Mouse (Mus musculus) hindlimb bud, embryonic 11.5 days (tissue): ENCODE data around the gene Nt5dc2.

Experiments used
- DNase-seq: peaks from one replicate; pipeline ENCODE4 v3.0.0-alpha.2; 2012; ENCODE audit warnings: low read depth, low spot score; ENCODE audit errors: extremely low spot score

The Nt5dc2 gene

GRCm38 (mm10) chr14:31130236-31131220, at the start of gene Nt5dc2:
Gene Nt5dc2, plus strand, starts transcription at chr14:31131053.
- no peak for DNase-seq

DNA sequence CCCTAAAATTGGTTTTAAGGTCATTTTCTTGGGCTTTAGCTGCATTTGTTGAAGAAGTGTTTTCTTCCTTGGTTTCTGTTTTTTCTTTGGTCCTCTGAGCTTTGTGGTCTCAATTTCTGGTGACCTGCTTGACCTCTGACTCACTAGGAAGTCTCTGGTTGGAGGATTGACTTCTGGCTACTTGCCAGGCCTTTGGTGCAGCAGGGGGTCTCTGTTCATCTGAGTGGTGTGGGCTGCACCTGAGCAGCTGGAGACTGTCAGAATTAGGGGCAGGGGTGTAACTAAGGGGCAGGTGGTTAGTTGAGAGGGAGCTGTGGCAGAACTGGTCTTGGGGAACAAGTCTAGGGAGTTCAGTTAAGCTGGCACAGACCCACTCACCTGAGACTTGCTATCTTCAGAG, 49.7 kb upstream of the Nt5dc2 start:
- no peak for DNase-seq

- no peak for DNase-seq
These were observed 43.4 kb upstream of the Nt5dc2 start for GRCm38 (mm10) chr14:31087433-31087832.

DNA sequence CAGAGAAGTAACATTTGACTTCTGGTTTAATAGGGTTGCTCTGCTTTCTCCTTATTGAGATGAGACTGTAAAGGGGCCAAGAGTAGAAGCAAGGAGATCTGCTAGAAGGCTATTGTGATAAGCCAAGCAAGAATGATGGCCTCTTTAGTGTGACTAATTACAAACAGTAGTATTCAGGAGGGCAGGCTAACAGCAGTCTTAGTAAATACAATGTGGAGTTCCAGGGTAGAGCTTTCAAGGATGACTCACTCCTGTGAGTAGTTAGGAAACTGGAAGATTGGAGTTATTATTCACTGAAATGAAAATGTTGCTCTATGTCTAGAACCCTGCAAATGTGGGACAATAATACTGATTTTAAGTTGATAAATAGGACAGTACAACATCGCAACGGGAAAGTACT, 42.3 kb upstream of the Nt5dc2 start:
- DNase-seq: no peak

DNA sequence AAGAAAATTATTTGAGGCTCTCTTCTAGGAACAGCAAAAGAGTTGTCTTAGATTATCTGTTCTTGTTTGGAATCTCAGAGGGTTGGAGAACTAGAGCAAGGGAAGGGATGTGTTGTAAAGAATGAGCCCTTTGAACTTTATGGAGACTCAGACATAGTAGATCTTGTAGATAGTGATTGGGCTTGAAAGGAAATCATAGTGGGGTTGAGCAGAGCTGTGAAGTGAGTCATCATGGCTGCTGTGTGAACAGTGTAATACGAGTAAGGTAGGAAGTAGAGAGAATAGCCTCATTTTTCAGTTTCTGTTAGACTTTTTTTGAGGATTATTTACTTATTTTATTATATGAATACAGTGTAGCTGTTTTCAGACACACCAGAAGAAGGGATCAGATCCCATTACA, 40.9 kb upstream of the Nt5dc2 start:
- DNase-seq: no peak

DNA sequence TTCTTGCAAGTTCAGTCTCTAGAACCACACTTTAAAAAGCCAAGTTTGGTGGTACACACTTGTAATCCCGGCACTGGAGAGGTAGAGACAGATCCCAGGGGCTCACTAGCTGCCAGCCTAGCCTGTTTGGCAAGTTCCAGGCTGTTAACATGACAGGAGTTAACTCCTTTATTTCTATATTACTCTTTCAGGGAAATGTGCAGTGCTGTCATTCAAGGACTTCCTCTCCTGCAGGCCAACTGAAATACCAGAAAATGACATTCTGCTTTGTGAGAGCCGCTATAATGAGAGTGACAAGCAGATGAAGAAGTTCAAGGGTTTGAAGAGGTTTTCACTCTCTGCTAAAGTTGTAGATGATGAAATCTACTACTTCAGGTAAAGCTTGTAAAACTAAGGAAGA, 25.7 kb upstream of the Nt5dc2 start:
- DNase-seq: no peak

GRCm38 (mm10) chr14:31110613-31111012, 20.2 kb upstream of the Nt5dc2 start:
- no peak for DNase-seq

DNA sequence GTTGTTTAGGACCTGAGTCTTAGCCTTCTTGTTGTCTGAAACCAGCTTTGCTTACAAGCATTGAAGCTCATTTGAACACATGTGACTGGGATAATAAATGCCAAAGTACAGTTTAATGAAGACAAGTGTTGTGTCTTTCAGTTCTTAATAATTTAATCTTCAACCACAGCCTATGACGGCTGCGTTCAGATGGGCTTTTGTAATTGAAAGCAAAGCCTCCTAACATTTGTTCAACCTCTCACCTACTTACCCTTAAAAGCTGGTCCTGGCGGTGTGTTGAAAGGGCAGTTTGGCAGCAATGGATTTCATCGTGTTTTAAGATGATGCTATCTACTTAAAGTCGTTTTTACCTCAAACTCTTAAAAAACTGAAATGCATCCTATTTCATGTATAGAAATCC, 18.7 kb upstream of the Nt5dc2 start:
- DNase-seq: no peak

GRCm38 (mm10) chr14:31114011-31114410, 16.8 kb upstream of the Nt5dc2 start:
- no peak for DNase-seq

- no peak for DNase-seq
These were observed 15.3 kb upstream of the Nt5dc2 start for GRCm38 (mm10) chr14:31115522-31115921.

- no peak for DNase-seq
These were observed 5.5 kb upstream of the Nt5dc2 start for GRCm38 (mm10) chr14:31125106-31126075.

DNA sequence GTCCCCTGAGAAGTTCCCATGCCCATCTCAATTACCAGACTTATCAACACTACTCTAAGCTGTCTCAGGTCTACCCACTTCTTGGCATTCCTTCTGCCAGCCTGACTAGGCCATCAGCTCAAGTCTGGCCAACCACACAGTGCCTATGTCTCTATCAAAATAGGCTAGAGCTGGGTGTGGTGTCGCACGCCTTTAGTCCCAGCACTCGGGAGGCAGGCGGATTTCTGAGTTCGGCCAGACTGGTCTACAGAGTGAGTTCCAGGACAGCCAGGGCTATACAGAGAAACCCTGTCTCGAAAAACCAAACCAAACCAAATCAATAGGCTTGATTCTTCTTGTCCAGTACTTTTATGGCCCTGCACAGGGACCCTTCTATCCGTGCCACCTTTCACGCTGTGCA, 4.0 kb upstream of the Nt5dc2 start:
- DNase-seq: no peak

DNA sequence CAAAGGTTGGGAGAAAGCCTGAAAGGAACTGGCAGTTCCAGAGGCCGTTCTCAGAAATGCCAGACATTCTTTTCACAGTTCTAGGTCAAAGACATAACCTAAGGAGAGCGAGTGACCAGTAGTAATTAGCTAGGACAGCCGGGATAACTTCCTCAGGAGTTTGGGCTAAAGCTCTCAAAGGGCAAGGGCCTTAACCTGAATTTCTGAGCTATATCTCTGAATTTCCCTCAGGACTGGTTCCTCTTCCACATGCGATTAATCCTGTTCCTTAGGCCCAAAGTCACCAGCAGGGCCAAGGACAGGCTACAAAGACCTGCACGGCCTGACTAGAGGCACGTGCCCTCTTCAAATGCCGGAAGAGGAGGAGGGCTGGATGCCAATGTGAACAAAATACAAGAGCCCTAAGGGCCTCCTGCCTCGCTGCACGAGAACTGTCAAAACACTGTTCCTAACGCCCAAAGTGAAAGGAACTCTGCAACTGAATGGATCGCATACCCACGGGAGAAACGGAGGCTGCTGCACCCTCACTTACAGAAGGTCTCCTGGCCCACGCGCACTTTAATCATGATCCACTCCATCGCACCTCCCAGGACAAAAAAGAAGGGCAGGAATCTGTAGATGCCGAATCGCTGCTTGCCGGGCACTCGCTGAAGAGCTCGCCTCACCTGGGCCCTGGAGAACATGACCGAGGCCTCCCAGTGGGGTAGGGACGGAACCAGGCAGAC, 2.6 kb upstream of the Nt5dc2 start:
- no peak for DNase-seq

GRCm38 (mm10) chr14:31128826-31129219, 2.0 kb upstream of the Nt5dc2 start, which contains the start of gene Smim4:
Gene Smim4, minus strand, starts transcription at chr14:31128956.
- peak; percentile 92 for DNase-seq

- DNase-seq: no peak
These were observed 1.3 kb upstream of the Nt5dc2 start for GRCm38 (mm10) chr14:31129326-31130235.

DNA sequence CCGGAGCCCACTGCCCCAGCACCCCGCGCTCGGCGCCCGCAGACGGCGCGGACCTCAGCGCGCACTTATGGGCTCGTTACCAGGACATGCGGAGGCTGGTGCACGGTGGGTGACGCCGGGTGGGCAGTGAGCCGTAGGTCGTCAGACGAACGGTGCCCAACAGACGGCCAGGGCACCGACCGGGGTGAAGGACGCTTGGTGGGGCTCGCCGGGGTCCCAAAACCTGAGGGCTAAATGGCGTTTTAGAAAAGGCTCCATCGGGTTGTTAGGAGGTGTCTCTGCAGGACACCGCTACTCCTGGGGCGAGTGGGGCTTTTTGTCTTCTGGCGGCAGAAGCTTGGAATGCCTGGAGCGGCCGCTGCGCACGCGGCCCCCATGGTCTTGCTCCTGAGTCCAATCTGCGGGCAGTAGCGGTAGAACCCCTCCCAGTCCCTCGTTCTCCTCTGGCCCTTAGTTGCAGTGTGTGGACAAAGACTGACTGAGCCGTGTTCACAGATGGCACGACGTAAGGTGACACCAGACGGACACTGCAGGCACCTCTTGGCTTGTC, 494 bp downstream of the Nt5dc2 start:
- DNase-seq: no peak

DNA sequence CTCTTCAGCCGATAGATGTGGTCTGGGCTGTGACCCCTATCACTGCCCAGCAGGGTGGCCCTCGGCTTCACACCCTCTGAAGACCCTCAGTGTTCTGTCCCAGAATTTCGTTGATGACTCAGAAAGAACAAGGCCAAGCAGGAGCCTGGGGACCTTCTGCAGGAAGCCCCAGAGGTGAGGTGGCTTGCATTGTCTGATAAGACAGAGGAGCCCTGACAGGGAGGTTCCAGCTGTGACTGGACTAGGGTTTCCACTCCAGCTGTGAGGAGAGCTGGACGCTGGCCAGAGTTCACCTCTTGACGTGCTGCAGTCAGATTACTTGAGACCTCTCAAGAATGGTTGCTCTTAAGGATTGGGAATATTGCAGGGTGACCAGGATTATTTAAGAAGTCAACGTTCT, 1.2 kb downstream of the Nt5dc2 start:
- no peak for DNase-seq

DNA sequence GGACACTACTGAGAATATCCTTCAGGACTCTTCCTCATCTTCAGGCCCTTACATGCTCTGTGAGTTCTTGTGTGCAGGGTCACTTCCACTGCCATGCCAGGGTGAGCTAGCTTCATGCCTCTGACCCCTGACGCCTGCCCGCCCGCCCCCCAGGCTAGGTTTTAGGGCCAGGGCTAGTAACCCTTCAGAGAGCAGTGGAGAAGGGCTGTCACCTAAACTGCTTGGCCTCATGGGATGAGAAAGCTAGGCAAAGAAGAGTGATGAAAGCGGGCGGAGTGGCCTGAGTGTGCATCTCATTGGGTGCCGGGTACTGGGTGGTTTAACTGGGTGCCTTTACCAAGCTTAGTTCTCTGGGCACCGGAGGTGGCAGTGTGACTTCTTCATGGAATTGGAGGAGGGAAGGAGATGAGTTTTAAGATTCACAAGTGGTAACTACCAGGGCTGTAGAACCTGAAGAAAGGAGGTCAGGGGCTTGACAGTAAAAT, 1.7 kb downstream of the Nt5dc2 start:
- no peak for DNase-seq

GRCm38 (mm10) chr14:31133023-31133665, 2.3 kb downstream of the Nt5dc2 start:
- no peak for DNase-seq
